Mouse (Mus musculus) neural tube, postnatal 0 days (tissue): ENCODE data around the gene Olfr924. TPM values are rescaled to one million over a fixed set of nuclear protein-coding genes. Genes with fewer than 3 reads are reported as not detected.

ENCODE experiments used
- polyA plus RNA-seq: library from polyadenylated mRNA; unstranded; fragments of >200 nt; fragmentation: Nextera tagmentation; extraction: Ambion mirVana; gene quantifications from 2 replicates; pipeline ENCODE4 v1.2.1, GENCODE M21; 2015

The Olfr924 gene
- polyA plus RNA-seq, result not detected in 2 replicates

DNA sequence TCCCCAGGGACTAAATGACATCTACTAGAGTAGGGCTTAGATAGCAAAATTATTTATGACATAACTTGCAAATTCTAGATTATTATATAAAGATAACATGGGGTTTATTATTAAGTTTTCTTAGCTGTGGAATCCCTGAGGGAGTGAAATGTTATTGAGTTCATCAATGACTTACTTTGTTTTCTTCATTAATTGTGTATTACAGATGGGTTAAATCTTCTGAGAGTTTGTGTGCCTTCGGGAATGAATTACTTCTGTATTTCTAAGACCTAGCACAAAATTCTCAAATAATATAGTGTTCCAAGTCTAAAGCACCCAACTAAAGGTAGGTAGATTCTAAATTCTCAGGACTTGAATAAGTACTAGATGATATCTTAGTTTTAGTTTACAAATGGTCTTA is at the start of gene Olfr924:
TSS of gene Olfr924 (plus strand) at position 301 of the 400 bp plus-strand sequence.

DNA sequence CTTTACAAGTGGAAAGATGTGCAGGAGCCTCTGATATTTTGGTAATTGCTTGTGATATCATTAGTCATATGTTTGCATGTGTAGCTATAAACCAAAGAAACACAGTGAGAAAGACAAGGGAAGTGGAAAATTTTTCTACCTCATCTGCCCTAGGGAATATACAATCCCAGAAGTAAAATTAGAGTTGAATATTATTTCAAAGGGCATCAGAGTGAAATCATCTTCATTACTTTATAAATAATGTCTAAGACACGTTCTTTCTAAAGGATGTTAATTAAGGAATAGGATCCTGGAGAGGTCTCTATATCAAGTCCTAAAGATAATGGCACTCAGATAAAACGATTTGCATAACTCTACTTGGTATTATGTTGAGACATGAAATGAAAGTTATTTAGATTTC is 29.9 kb upstream of the Olfr924 start, which contains the start of gene Olfr922:
TSS of gene Olfr922 (plus strand) at position 301 of the 400 bp plus-strand sequence.

GRCm38 (mm10) chr9:38826245-38826644 is 18.0 kb upstream of the Olfr924 start, which contains the start of gene Olfr923:
Gene Olfr923, plus strand, starts transcription at chr9:38826545.

DNA sequence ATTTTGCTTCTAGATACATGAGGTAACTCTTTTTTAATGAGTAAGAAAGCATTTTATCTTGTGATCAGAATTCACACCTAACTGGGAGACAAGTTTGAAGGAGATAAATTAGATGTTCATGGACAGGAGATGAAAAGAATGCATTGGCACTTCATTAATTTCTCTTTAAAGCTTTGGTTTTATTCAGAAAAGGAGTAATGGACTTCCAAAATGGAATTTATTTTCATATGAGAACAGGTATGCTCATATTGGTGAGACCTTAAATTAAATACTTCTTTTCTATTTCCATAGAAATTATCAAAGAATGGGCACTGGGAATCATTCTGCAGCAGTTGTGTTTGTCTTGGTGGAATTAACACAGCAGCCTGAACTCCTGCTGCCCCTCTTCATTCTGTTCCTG is 10.5 kb downstream of the Olfr924 start, which contains the start of gene Olfr26:
TSS of gene Olfr26 (plus strand) at position 301 of the 400 bp plus-strand sequence.

GRCm38 (mm10) chr9:38876826-38877225 is 32.6 kb downstream of the Olfr924 start, which contains the start of gene Olfr926:
Gene Olfr926, plus strand, starts transcription at chr9:38877126.

Other genes with a start within 250 kb of the Olfr924 start
- gene Olfr914, start 239.3 kb upstream of the Olfr924 start, polyA plus RNA-seq, result not detected in 2 replicates
- not detected in 2 replicates for gene Olfr916, start 184.6 kb upstream of the Olfr924 start, polyA plus RNA-seq
- not detected in 2 replicates for gene Olfr917, start 178.6 kb upstream of the Olfr924 start, polyA plus RNA-seq
- not detected in 2 replicates for gene Olfr918, start 169.8 kb upstream of the Olfr924 start, polyA plus RNA-seq
- gene Olfr919, start 140.8 kb upstream of the Olfr924 start, polyA plus RNA-seq, result not detected in 2 replicates
- 11.2 and 13.3 TPM in 2 replicates for gene Vwa5a, start 126.2 kb upstream of the Olfr924 start, polyA plus RNA-seq
- 0.05 TPM in 1 of 2 replicates, not detected in the other for gene Olfr920, start 92.2 kb upstream of the Olfr924 start, polyA plus RNA-seq
- not detected in 2 replicates for gene Olfr921, start 71.4 kb upstream of the Olfr924 start, polyA plus RNA-seq
- not detected in 2 replicates for gene Olfr922, start 29.8 kb upstream of the Olfr924 start, polyA plus RNA-seq
- gene Olfr923, start 17.9 kb upstream of the Olfr924 start, polyA plus RNA-seq, result not detected in 2 replicates
- not detected in 2 replicates for gene Olfr26, start 10.6 kb downstream of the Olfr924 start, polyA plus RNA-seq
- gene Olfr926, start 32.7 kb downstream of the Olfr924 start, polyA plus RNA-seq, result not detected in 2 replicates
- not detected in 2 replicates for gene Olfr930, start 85.4 kb downstream of the Olfr924 start, polyA plus RNA-seq
- not detected in 2 replicates for gene Olfr933, start 127.9 kb downstream of the Olfr924 start, polyA plus RNA-seq
- not detected in 2 replicates for gene Olfr934, start 143.9 kb downstream of the Olfr924 start, polyA plus RNA-seq
- gene Olfr935, start 155.2 kb downstream of the Olfr924 start, polyA plus RNA-seq, result not detected in 2 replicates
- gene Olfr146, start 178.9 kb downstream of the Olfr924 start, polyA plus RNA-seq, result not detected in 2 replicates
- not detected in 2 replicates for gene Olfr937, start 220.5 kb downstream of the Olfr924 start, polyA plus RNA-seq
- not detected in 2 replicates for gene Olfr938, start 234.4 kb downstream of the Olfr924 start, polyA plus RNA-seq